Mouse (Mus musculus) adrenal gland (tissue): ENCODE results near the gene Taok3.

Experiments used
- intact Hi-C: fragments of 180-260 bp; cut with DNase I; formaldehyde crosslinking; loops from one replicate; pipeline ENCODE4 v1.15.1; 2025

The Taok3 gene

GRCm38 (mm10) chr5:117116660-117117059, 3.3 kb upstream of the Taok3 start:
- intact Hi-C loops: loop anchor here (5.0 kb wide), 3 partner anchors 41 to 291 kb away; partner anchors contain the start of gene Pebp1

DNA sequence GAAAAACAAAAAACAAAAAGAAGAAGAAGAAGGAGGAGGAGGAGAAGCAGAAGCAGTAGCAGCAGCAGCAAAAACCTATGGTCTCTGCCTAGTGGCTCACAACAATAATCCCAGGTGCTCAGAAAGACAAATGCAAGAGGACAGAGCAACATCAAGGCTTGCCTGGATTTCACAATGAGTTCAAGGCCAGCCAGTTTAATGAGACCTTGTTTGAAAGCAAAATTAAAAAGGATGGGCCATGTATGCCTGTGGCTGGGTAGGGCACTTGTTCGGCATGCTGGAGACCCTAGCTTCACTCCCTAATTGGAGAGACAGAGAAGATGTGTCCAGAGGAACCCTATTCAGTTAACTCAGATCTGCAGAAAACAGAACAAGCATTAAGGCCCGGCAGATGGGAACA, 2.7 kb upstream of the Taok3 start:
- intact Hi-C loops: loop anchor here (5.0 kb wide), 3 partner anchors 40 to 290 kb away; partner anchors contain the start of gene Pebp1

GRCm38 (mm10) chr5:117117716-117118115, 2.2 kb upstream of the Taok3 start:
- intact Hi-C loops: loop anchor here (5.0 kb wide), 3 partner anchors 40 to 290 kb away; partner anchors contain the start of gene Pebp1

GRCm38 (mm10) chr5:117118220-117118619, 1.7 kb upstream of the Taok3 start:
- intact Hi-C loops: loop anchor here (5.0 kb wide), 3 partner anchors 39 to 289 kb away; partner anchors contain the start of gene Pebp1

DNA sequence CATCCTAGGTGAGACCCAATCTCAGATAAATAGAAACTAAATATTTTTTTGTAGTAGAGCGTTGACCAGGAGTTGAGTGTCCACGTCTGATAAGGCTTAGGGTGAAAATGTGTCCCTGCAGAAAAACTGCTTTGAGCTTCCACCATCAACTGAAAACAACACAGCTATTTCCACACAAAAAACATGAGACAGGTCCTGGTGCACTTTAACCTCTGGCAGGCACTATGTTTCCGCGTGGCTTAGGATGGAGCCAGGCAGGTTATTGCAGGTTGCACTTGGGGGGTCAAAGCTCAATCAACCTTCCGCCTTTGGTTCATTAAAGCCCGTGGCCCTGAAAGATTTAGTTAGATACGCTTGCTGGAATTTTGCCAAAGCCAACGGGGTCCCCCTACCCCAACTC, 1.1 kb upstream of the Taok3 start:
- intact Hi-C loops: loop anchor here (5.0 kb wide), 3 partner anchors 38 to 288 kb away; partner anchors contain the start of gene Pebp1

DNA sequence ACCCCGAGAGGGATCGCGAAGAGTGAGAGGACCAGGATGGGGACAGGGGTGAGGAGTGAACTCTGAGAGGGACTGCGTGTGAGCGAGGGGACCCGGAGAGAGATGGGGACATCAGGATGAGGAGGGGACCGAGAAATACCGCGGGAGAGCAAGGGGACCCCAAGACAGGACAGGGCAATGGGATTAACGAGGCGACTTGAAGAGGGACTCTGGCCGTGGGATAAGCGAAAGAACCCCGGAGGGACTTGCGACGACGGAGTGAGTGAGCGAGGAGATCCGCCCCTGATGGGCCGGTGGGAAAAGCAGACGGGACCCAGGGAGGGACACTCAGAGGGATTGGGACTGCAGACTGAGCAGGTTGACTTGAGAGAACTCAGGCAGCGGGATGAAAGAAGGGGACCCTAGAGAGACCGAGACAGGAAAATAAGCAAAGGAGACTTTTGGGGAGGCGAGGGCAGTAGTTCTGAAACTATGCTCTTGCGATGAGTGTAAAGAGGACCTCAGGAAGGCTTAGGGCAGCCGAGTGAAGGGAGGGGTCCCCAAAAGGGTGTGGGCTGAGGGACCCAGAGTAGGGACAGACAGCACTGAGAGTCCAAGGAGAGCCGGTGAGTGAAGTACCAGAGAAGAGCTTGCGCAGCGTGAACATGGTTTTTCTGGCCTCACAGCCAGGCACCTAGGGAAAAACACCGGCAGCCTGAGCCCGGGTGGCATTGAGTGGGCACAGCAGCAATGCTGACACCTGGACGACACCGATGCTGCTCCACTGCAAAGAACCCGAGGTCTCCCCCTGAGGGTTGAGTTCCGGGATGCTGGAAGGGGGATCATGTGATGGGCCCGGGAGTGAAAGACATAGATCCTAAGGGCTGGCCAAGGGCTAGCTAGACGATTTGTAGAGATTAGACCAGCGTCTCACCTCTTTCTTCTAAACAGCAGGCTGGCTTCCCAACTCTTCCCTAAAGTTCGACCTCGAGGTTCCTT, 849 bp downstream of the Taok3 start:
- intact Hi-C loops: no loop called here

DNA sequence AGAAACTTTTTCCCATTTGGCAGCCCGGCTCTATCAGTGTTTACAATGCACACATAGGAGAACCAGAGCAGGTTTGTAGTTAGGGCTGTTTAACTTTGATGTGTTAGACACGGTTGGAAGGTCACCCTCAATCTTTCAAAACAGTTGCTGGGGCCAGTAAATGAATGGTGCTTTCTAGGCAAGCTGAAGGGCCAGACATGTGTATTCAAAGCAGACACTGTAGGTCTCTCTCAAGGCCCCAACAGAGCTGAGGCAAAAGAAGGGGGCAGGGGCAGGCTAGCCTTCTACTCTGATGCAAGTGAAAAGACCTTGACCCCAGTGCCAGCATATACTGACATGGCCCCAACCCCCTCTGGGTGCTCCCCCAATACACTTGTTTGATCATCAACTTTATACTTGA, 1.7 kb downstream of the Taok3 start:
- intact Hi-C loops: no loop called here

GRCm38 (mm10) chr5:117123102-117123501, 3.2 kb downstream of the Taok3 start:
- intact Hi-C loops: no loop called here

DNA sequence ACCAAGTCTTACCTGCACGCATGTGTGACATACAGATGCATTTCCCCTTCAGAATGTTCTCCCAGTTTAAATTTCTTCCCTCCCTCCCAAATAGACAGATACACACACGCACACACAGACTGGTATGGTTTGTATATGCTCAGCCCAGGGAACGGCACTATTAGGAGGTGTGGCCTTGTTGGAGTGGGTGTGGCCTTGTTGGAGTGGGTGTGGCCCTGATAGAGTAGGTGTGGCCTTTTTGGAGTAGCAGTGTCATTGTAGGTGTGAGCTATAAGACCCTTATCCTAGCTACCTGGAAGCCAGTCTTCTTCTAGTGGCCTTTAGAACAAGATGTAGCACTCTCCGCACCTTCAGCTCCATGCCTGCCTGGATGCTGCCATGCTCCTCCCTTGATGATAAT, 3.9 kb downstream of the Taok3 start:
- intact Hi-C loops: no loop called here

DNA sequence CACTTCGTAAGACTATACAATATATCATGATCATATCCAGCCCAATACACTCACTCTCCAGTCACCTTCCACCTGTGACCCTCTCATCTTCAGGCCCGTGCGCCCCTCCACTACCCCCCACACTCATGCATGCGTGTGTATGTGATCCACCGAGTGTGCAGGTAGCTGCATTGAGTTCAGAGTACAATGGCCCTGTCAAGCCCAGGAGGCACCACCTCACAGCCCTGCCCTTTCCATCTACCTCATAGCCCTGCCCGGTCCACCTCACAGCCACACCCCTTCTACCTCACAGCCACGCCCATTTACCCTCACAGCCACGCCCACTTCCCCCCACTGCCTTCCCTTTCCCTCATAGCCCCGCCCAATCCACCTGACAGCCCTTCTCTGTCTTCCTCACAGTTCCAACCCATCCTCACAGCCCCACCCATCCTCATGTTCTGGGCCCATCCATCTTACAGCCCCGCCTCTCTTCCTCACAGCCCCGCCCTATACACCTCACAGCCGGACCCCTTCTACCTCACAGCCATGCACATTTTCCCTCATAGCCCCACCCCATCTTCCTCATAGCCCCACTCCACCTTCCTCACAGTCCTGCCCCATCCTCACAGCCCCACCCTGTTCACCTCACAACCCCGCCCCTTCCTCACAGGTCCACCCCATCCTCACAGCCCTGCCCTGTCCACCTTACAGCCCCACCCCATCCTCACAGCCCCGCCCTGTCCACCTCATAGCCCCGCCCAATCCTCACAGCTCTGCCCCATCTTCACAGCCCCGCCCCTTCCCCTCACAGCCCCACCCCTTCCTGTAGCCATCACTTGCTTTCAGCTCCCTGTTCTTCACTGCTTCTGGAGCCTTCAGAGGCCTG, 5.8 kb downstream of the Taok3 start:
- intact Hi-C loops: no loop called here

GRCm38 (mm10) chr5:117127051-117127450, 7.1 kb downstream of the Taok3 start:
- intact Hi-C loops: no loop called here

DNA sequence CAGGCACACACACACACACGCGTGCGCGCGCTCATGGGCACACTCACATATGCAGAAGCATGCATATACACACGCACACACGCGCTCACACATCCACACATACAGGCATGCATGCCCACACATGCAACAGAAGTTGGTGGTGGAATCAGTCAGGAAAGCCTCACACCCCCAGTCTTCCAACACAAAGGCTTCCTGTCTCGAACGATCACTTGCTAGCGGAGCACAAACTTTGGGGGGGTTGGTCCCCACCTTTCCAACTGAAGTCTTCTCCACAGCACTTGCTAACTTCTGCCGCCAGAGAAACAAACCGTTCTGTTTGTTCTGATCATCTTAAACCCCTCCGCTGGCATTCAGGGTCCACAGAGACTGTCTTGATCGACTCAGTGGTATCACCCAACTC, 10.8 kb downstream of the Taok3 start:
- intact Hi-C loops: no loop called here

GRCm38 (mm10) chr5:117133446-117134065, 13.6 kb downstream of the Taok3 start:
- intact Hi-C loops: no loop called here

- intact Hi-C loops: no loop called here
These were observed 14.3 kb downstream of the Taok3 start for GRCm38 (mm10) chr5:117134066-117134888.

DNA sequence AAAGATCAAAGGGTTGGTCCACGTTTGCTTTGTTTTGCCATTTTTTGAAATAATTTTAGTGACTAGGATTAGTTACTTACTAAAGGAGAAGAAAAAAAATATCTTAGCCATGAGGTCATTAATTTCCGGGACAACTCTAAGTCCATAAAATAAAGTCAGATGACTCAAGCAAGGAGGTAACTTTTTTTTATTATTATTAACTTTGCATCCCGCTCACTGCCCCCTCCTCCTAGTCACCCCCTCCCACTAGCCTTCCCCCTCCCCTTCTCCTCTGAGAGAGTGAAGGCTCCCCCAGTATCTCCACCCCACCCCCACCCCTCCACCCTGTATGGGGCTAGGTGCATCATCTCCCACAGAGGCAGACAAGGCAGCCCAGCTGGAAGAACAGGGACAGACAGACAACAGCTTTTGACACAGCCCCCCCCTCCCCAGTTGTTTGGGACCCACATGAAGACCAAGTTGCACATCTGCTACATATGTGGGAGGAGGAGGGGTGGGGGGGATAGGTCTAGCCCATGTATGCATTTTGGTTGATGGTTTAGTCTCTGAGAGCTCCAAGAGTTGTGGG, 15.0 kb downstream of the Taok3 start:
- intact Hi-C loops: no loop called here

DNA sequence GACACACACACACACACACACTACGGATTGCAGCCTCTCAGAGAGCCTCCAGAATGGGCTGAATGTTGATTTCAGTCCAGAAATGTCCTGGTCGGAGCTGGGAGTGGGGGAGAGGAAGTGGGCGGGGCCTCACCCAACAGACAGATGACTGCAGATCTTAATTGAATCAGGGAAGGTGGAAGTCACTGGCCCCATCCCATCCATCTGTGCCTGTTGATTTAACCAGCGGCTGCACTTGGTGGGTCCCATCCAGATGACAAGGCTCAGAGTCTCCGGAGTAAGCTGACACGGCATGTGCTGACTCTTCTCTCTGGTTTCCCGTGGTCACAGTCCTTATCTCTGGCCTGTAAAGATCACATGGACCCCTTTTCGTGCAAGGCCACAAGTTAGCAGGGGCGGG, 15.9 kb downstream of the Taok3 start:
- intact Hi-C loops: no loop called here

DNA sequence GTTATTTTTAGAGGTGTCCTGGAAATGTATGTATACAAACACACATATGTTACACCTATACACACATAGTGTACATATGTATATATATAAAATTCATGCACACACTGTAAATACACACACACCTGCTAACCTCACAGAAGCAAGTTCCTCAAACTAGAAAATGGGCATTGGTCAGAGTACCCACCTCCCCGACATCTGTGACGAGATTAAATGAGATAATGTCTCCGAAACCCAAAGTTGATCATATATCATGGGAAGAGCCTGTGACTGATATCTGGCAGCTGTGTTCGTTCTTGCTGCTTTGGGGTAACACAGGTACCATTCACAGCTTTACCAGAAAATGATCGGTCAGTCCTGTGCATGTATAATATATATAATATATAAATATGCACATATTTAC, 16.6 kb downstream of the Taok3 start:
- intact Hi-C loops: no loop called here

GRCm38 (mm10) chr5:117137011-117137410, 17.1 kb downstream of the Taok3 start:
- intact Hi-C loops: no loop called here

GRCm38 (mm10) chr5:117137594-117137993, 17.7 kb downstream of the Taok3 start:
- intact Hi-C loops: no loop called here
